Mouse (Mus musculus): ENCODE results near the gene Neil1. TPM values are rescaled to one million over a fixed set of nuclear protein-coding genes. Genes with fewer than 3 reads are reported as not detected.

Neil1 gene
- 2.7 TPM for polyA plus RNA-seq (2012; fragmentation: generic; extraction: Trizol)
- long read RNA-seq, experiment 1, partial matches to known transcripts, result 0 of 4 reads
- long read RNA-seq, experiment 1, other reads (novel, unspliced or antisense), result 1 of 4 reads
- long read RNA-seq, experiment 2, partial matches to known transcripts, result 0 of 7 reads
- long read RNA-seq, experiment 2, other reads (novel, unspliced or antisense), result 5 of 7 reads

DNA sequence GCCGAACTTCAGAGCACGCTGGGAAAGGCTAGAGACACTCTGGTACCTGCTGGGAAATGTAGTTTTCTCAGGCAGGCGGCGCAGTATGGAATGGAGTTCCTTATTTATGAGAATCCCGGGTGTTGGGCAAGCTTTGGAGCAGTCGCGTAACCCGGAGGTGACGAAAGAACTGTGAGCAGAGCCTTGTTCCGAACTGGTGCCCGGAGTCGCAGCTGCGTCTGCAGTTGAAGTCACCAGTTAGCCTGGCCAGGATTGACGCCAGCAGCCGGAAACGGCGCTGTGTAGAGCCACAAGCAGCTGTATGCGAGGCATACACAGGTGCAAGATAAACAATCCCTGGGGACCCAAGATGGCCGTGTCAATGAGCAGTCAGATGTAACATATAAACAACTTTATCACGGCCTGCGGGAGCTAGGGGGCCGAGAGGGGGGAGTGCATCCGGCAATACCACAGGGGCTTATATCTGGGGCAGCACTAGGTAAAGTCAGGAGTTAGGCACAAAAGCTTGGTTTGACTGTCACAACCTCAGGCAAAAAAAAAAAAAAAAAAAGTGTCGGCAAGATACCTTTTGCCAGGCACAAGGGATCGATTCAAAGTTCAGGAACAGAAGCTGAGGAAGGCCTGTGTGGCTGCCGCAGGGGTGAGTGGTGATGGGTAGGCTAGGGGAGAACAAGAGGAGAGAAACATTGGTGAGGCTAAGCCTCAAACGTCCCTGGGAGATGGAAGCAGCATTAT lies at the start of gene Neil1:
TSS of gene Neil1 (minus strand) at position 162 of the 735 bp plus-strand sequence.
- peak within 1 kb of the TSS; percentile 39 for H3ac ChIP-seq (ENCODE audit: control insufficient read depth, insufficient read length, low read depth)
- no peaks in the 10 kb centered on the region for H3K27me3 ChIP-seq (ENCODE audit: control insufficient read depth, insufficient read depth, insufficient read length)
- no peaks in the 10 kb centered on the region for H3K36me3 ChIP-seq (ENCODE audit: control insufficient read depth, insufficient read depth)
- no peak within 1 kb of the TSS for H3K4me3 ChIP-seq (ENCODE audit: insufficient read depth, poor library complexity, severe bottlenecking)
- TF ChIP-seq MAX (IDR thresholded peaks at IDR 0.05) (no peak), MYOD1 (IDR thresholded peaks at IDR 0.05; ENCODE audit: control insufficient read depth, insufficient read length, low read depth) (peak; percentile 85), FOSL1 (IDR thresholded peaks at IDR 0.05; ENCODE audit: insufficient read depth, low read length, poor library complexity, severe bottlenecking) (no peak), USF1 (IDR thresholded peaks at IDR 0.05; ENCODE audit: low read depth) (no peak), CTCF (IDR thresholded peaks at IDR 0.05; ENCODE audit: control insufficient read depth, insufficient read depth, insufficient read length) (no peak), CEBPB (IDR thresholded peaks at IDR 0.05; ENCODE audit: low read depth) (peak; percentile 1), MYOG (IDR thresholded peaks at IDR 0.05; ENCODE audit: control insufficient read depth, extremely low read depth, insufficient read length) (no peak)
- no peaks in the 10 kb centered on the region for H3K79me3 ChIP-seq (ENCODE audit: low read depth)
- no peaks in the 10 kb centered on the region for H3K79me2 ChIP-seq (ENCODE audit: control insufficient read depth, insufficient read depth)

GRCm38 (mm10) chr9:57197414-57197813 lies 49.3 kb upstream of the Neil1 start:
- no peaks in the 10 kb centered on the region for H3K79me3 ChIP-seq (ENCODE audit: low read depth)
- no peak overlapping the region for H3K4me3 ChIP-seq (ENCODE audit: insufficient read depth, poor library complexity, severe bottlenecking)
- no peaks in the 10 kb centered on the region for H3K27me3 ChIP-seq (ENCODE audit: control insufficient read depth, insufficient read depth, insufficient read length)
- TF ChIP-seq CTCF (IDR thresholded peaks at IDR 0.05; ENCODE audit: control insufficient read depth, insufficient read depth, insufficient read length), result no peak
- no peak for TF ChIP-seq CEBPB (IDR thresholded peaks at IDR 0.05; ENCODE audit: low read depth)
- no peak for TF ChIP-seq MYOG (IDR thresholded peaks at IDR 0.05; ENCODE audit: control insufficient read depth, extremely low read depth, insufficient read length)
- no peak overlapping the region for H3ac ChIP-seq (ENCODE audit: control insufficient read depth, insufficient read length, low read depth)
- H3K79me2 ChIP-seq (ENCODE audit: control insufficient read depth, insufficient read depth), result no peaks in the 10 kb centered on the region
- no peaks in the 10 kb centered on the region for H3K36me3 ChIP-seq (ENCODE audit: control insufficient read depth, insufficient read depth)

DNA sequence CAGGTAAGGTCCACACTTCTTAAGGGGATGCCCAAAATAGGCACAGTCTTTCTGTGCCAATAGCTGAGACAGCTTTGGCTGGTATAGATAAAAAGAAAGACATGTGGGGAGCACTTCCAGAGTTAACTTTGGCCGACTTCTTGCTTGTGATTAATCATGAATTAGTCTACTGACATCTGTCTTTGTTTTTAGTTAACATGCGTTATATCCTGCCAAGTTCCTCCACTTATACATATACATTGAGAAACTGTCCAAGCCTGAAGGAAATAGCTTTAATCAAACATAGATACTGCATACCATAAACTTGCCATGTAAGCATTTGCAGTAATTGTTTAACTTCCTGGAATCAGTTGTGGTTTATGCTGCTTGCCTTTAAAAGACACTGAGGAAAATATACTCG lies 48.6 kb upstream of the Neil1 start:
- Histone ChIP-seq H3K79me3 (ENCODE audit: low read depth) (no peaks in the 10 kb centered on the region), H3K79me2 (ENCODE audit: control insufficient read depth, insufficient read depth) (no peaks in the 10 kb centered on the region), H3K36me3 (ENCODE audit: control insufficient read depth, insufficient read depth) (no peaks in the 10 kb centered on the region), H3ac (ENCODE audit: control insufficient read depth, insufficient read length, low read depth) (no peak overlapping the region), H3K4me3 (ENCODE audit: insufficient read depth, poor library complexity, severe bottlenecking) (no peak overlapping the region), H3K27me3 (ENCODE audit: control insufficient read depth, insufficient read depth, insufficient read length) (no peaks in the 10 kb centered on the region)
- TF ChIP-seq FOSL1 (IDR thresholded peaks at IDR 0.05; ENCODE audit: insufficient read depth, low read length, poor library complexity, severe bottlenecking) (no peak), MAX (IDR thresholded peaks at IDR 0.05) (no peak), USF1 (IDR thresholded peaks at IDR 0.05; ENCODE audit: low read depth) (no peak), MYOD1 (IDR thresholded peaks at IDR 0.05; ENCODE audit: control insufficient read depth, insufficient read length, low read depth) (no peak), CTCF (IDR thresholded peaks at IDR 0.05; ENCODE audit: control insufficient read depth, insufficient read depth, insufficient read length) (no peak), CEBPB (IDR thresholded peaks at IDR 0.05; ENCODE audit: low read depth) (no peak)

- no peak for TF ChIP-seq USF1 (IDR thresholded peaks at IDR 0.05; ENCODE audit: low read depth)
- TF ChIP-seq CTCF (IDR thresholded peaks at IDR 0.05; ENCODE audit: control insufficient read depth, insufficient read depth, insufficient read length), result no peak
- no peak for TF ChIP-seq FOSL1 (IDR thresholded peaks at IDR 0.05; ENCODE audit: insufficient read depth, low read length, poor library complexity, severe bottlenecking)
- no peak for TF ChIP-seq MYOG (IDR thresholded peaks at IDR 0.05; ENCODE audit: control insufficient read depth, extremely low read depth, insufficient read length)
- TF ChIP-seq CEBPB (IDR thresholded peaks at IDR 0.05; ENCODE audit: low read depth), result no peak
- TF ChIP-seq MYOD1 (IDR thresholded peaks at IDR 0.05; ENCODE audit: control insufficient read depth, insufficient read length, low read depth), result no peak
- no peak for TF ChIP-seq MAX (IDR thresholded peaks at IDR 0.05)
- H3K4me3 ChIP-seq (ENCODE audit: insufficient read depth, poor library complexity, severe bottlenecking), result no peak overlapping the region
- H3K79me3 ChIP-seq (ENCODE audit: low read depth), result no peaks in the 10 kb centered on the region
- H3K36me3 ChIP-seq (ENCODE audit: control insufficient read depth, insufficient read depth), result no peaks in the 10 kb centered on the region
- H3ac ChIP-seq (ENCODE audit: control insufficient read depth, insufficient read length, low read depth), result no peak overlapping the region
- peaks cover 4% of the 10 kb centered on the region for H3K27me3 ChIP-seq (ENCODE audit: control insufficient read depth, insufficient read depth, insufficient read length)
- no peaks in the 10 kb centered on the region for H3K79me2 ChIP-seq (ENCODE audit: control insufficient read depth, insufficient read depth)
Observed at GRCm38 (mm10) chr9:57168411-57168810, 20.3 kb upstream of the Neil1 start.

DNA sequence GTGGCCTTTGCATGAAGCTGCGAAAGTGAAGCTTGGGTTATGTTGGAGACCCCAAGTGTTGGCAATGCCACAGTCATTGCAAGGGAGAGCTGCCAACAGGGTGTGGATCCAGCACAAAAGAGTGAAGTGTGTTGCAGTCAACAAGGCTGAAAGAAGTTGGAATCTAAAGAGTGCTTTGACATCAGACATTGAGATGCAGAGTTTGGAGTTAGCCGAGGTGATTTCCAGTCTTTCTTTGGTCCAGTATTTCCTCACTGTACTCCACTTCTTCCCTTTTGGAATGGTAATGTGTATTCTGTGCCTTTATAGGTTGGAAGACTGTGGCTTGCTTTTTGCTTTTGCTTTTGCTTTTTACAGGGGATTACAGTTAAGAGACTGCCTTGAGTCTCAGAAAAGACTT lies 18.1 kb upstream of the Neil1 start:
- no peaks in the 10 kb centered on the region for H3K79me3 ChIP-seq (ENCODE audit: low read depth)
- no peaks in the 10 kb centered on the region for H3K79me2 ChIP-seq (ENCODE audit: control insufficient read depth, insufficient read depth)
- TF ChIP-seq MAX (IDR thresholded peaks at IDR 0.05) (no peak), CTCF (IDR thresholded peaks at IDR 0.05; ENCODE audit: control insufficient read depth, insufficient read depth, insufficient read length) (no peak), USF1 (IDR thresholded peaks at IDR 0.05; ENCODE audit: low read depth) (no peak), CEBPB (IDR thresholded peaks at IDR 0.05; ENCODE audit: low read depth) (no peak), FOSL1 (IDR thresholded peaks at IDR 0.05; ENCODE audit: insufficient read depth, low read length, poor library complexity, severe bottlenecking) (no peak), MYOG (IDR thresholded peaks at IDR 0.05; ENCODE audit: control insufficient read depth, extremely low read depth, insufficient read length) (no peak), MYOD1 (IDR thresholded peaks at IDR 0.05; ENCODE audit: control insufficient read depth, insufficient read length, low read depth) (no peak)
- H3K36me3 ChIP-seq (ENCODE audit: control insufficient read depth, insufficient read depth), result no peaks in the 10 kb centered on the region
- no peak overlapping the region for H3ac ChIP-seq (ENCODE audit: control insufficient read depth, insufficient read length, low read depth)
- no peaks in the 10 kb centered on the region for H3K27me3 ChIP-seq (ENCODE audit: control insufficient read depth, insufficient read depth, insufficient read length)
- no peak overlapping the region for H3K4me3 ChIP-seq (ENCODE audit: insufficient read depth, poor library complexity, severe bottlenecking)
